Mouse (Mus musculus) kidney, adult 8-10 months (tissue): Measurements from ENCODE around the gene Tmf1.

Experiments
- DNase-seq, 2 experiments: peaks; one replicate each; pipeline ENCODE4 v3.0.0; 2022

The Tmf1 gene

DNA sequence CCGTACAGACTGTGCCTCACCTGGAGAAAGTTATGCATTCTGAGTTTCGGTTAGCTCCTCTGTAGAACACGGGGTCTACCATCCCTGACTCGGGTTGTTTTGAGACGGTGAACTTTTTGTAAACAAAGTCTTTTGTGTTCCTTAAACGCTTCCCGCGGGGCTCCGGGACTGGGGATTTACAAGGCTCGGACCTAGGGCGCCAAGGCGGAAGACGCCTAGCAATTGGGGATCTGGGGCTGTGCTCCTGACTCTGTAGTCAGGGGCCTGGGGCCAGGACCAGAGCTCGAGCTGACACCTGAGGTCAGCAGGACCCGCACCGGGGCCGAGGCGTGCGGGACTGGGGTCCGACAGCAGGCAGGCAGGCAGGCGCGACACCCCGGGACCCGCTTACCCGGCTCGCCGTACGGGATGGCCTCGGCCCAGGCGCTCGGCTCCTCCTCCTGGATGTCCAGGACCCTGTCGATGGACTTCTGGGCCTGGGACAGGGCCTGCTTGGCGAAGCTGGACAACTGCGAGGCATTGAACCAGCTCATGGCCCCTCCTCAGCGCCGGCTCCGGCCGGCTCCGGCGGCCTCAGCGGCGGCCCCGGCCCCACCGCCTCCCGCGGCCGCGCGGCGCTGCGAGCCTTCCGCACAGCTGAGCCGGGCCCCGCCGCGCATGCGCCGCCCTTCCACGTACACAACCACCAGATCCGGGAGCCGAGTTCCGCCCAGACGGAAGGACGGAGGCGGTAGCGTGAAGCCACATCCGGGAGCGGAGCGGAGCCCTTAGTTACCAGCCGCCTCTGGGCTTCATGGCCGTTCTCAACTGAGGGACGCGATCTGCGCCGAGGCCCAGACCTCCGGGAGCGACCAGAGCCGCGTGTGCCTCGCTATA lies at the start of gene Tmf1:
Tmf1 (minus strand) TSS at position 632 of the 876 bp plus-strand sequence.
- DNase-seq: peak; percentile 95 to 96

GRCm38 (mm10) chr6:97227067-97227847 lies 48.3 kb upstream of the Tmf1 start:
- no peak for DNase-seq

DNA sequence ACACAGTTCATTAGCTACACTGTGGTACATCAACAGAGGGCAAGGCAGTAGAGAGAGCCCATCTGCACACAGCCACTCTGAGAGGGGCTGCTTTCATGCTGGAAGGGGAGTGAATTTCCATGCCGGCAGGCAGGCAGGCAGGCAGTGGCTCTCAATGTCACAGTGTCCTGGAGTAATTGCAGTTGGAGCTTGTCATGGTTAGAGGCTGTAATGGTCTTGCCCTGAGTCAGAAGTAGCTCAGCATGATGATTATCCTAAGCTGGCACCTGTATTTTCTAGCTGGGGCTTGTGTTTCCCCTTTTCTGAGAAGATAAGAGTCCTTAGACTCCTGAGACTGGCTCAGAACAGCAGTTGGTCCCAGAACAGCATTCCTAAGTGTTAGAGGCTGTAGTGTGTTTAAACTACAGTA lies 47.2 kb upstream of the Tmf1 start:
- DNase-seq: peak in 1 of 2 experiments; percentile 29

DNA sequence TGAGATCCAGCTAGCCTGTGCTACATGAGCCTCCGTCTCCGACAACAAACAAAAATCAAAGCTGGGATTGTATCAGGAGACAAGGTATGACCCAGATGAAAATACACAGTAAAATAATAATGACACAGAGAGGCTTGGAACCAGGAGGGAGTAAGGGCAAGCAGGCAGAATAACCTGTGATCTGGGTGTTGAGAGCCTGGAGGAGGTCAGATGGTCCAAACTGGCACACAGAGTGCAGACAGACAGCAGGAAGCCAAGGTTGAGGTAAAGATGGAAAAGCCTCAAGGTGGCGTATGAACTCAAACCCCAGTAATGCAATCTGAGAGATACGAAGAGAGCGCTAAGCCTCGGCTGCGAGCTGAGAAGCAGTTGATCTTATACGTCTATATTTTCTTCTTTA lies 45.6 kb upstream of the Tmf1 start:
- DNase-seq: no peak

DNA sequence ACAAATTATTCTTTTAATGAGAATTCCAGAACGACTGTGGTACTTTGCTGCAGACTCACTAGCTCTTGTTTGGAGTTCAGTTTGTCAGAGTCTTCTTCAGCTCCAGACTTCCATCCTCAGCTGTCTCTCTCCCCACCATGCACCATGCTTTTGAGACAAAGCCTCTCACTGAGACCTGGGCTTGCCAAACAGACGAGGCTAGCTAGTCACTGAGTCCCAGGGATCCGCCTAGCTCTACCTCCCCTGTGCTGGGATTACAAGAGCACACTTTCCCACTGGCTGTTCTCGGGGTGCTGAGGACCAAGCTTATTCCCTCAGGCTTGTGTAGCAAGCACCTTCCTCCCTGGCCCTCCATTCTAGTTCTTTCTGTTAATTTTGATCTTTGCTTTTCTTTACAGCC lies 44.6 kb upstream of the Tmf1 start:
- DNase-seq: no peak

DNA sequence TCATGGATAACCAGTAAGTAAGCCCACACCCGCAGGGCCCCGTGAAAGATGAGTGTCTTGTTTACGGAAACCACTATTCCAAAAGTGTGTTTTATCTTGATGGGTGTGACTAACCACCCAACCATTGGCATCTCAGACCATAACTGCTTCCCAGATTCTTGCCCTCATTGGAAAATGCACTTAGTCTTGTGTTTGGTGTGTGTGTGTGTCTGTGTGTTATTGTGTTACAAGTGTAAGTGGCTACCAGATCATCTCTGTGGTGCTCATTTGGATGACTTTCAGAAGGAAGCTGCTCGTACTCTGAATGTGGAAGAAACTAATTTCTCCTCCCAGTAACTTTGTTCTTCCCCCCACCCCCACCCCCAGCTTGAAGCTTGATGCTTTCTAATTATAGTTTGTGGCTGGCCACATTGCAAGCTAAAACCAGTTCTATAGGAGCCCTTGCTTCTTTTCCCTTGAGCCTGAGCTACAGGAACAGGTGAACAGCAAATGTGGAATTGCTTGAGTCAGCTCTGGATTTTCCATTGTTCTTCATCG lies 44.1 kb upstream of the Tmf1 start:
- no peak for DNase-seq

DNA sequence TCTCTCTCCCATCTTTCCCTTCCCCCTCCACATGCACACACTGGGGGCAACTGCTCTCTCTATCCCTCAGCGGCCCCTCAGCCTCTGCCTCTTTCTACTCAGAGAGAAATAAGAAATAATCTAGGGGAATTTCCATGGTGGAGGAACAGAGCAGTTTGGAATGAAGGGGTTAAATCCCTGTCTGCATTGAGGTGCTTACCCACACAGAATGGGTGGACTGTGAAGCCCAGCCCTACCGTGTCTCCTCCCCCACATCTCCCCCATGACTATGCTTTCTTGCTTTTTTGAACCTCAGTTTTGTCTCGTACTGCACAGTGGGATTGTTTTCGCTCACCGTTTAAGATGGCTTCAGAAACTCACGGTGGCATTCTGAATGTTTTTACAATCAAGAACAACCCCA lies 43.4 kb upstream of the Tmf1 start:
- no peak for DNase-seq

DNA sequence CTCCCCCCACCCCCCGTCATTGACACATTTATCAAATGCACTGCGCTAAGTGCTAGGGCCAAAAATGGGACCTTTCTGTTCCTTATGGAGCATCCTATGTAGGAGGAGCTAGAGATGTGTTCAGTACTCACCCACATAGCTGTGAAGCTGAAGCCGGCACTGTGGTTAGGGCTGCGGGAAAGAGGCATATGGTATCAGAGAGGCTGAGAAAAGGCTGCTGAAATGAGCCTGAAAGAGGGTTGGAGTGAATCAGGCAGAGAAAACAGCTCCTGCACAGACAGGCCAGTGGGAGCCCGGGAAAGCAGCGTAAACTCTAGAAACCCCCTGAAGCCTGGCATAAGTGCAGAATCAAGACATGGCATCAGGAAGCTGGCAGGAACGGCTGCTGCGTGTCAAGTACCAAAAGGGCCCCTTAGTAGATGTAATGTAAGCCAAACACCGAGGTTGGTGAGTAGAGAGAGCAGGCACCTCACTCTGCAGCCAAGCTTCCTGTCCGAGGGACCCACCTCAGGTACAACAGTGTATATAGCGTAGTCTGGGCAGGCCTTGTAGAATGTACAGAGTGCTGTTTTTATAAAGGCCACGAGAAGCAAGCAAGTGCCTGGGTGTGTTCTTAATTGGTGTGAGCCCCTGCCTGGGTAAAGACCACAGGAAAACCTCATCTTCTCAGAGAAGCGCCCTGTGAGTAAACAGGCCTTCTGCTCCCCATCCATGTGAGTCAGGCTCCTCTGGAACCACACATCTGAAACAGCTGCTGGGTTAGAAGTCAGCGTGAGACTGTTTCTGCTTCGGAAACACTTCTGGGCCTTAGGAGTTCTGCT lies 42.5 kb upstream of the Tmf1 start:
- DNase-seq: no peak

DNA sequence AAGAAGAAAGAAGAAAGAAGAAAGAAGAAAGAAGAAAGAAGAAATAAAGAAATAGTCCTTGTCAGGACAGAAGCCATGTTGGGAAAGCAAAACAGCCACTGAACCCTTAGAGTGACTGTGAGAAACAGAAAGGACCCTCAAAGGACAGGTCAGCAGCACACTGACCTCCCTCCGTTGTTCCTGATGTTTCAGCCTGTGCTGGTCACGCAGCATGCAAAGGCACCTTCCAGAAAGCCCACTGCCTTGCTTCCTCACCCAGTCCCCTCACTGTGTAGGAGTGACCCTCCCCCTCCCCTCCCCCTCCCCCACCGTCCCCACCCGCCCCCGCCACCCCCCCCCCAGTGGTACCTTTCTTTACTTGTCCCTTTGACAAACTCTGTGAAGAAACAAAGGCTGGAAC lies 41.8 kb upstream of the Tmf1 start:
- no peak for DNase-seq

DNA sequence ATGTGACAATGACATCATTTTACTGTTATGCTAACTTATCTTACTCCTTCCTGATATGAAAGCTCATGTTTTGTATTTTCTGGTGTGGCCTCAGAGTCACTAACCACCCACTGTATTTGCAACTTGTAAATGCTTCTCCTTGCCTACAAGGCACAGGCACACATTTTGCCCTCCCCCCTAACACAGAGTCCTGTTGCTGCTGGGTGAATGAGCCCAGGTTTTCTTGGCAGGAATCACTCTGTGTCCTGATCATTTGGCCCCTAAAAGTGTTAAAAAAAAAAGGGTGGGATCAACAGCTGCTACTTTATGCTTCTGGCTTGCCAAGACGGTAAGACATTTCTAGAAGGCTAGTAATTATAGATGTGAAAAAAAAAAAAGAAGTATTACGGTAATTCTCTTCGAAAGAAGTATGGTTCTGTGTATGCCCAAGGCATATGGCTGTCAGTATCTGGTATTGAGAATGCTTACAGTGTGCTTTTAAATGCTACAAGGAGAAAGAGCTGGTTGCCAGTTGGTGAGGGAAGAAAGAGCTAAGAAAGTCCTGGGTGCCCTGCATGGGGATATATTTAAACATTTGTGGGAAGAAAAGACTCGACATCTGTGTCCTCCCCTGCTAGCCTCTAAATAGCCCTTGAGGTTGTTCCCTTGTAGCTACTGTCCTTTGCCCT lies 37.4 kb upstream of the Tmf1 start:
- no peak for DNase-seq

- peak; percentile 23 to 37 for DNase-seq
Observed at GRCm38 (mm10) chr6:97211981-97212380, 33.1 kb upstream of the Tmf1 start.

DNA sequence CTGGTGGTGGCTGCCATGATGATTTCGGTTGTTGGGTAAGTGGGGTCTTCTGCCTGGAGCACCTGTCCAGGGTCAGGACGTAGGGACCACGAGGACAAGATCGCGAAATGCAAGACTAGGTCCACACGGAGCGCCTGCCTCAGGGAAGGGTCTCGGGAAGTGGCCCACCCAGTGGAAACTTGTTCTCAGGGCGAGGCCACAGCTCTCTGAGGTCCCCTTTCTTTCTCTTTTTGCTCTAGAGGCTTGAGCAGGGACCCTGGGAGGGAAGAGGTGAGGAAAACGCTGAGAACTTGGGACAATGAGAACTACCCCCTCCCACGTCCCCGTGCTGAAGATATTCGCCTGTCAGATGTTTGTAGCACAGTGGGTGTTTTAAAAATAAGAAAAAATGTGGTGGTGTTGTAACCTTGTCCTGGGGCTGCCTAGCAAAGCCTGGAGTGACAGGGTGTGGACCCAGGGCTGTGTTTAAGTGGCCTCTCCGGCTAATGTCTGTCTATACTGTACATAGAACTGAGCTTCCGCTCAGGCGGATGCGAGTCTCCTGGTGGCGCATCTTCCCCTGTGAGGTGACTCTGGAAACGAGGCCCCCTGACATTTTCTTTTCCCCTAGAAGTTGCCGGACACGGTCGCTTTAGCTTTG lies 32.2 kb upstream of the Tmf1 start:
- no peak for DNase-seq

- peak; percentile 89 to 91 for DNase-seq
Observed at GRCm38 (mm10) chr6:97210191-97210961, 31.5 kb upstream of the Tmf1 start, which contains the start of gene Arl6ip5. TSS of gene Arl6ip5 (plus strand) at chr6:97210689.

DNA sequence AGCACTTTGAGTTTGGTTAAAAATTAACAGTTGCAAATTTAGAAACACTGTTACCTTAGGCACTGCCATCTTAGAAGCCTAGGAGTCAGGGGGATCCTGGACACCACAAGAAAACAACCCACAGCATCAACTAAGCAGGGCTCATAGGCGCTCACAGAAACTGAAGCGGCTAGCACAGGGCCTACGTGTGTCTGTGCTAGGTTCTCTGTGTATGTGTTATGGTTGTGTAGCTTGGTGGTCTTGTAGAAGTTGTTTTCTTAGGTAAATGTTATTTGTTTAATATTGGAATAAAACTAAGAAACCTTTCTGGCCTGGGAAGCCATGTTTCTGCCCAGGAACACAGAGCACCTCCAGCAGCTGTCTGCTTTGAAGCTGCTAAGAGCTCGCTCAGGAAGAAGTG lies 30.8 kb upstream of the Tmf1 start:
- DNase-seq: no peak

GRCm38 (mm10) chr6:97209201-97209600 lies 30.3 kb upstream of the Tmf1 start:
- DNase-seq: no peak

GRCm38 (mm10) chr6:97208406-97208805 lies 29.5 kb upstream of the Tmf1 start:
- DNase-seq: no peak

GRCm38 (mm10) chr6:97207085-97207484 lies 28.2 kb upstream of the Tmf1 start:
- DNase-seq: no peak

GRCm38 (mm10) chr6:97205439-97205885 lies 26.5 kb upstream of the Tmf1 start, which contains the start of gene Uba3:
TSS of gene Uba3 (minus strand) at chr6:97205647.
- DNase-seq: peak; percentile 99 to 100

DNA sequence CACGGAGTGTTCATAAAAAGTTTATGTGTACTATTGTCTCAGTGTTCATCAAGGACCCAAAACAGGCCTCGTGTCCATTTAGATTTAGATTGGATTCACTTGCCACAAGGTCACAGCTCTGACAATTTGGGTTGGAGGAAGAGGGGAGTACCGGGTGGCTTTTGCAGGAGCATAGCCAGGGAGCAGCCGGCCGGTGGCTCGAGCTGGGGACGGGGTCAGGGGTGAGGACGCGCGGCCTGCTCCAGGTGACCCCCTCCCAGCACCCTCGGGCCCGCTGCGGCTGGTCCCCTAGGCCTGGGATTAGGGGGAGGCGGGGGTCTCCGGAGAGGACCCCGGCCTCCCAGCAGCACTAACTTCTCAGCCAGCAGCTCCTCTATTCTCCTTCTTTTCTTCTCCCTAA lies 26.0 kb upstream of the Tmf1 start:
- peak; percentile 27 to 32 for DNase-seq

GRCm38 (mm10) chr6:97204252-97204869 lies 25.4 kb upstream of the Tmf1 start:
- no peak for DNase-seq
